Mouse (Mus musculus) lung, adult 2 months (tissue): Measurements from ENCODE around the gene Mst1.

Experiments
- CTCF ChIP-seq: fragments of 200-500 bp; IDR thresholded peaks from 2 replicates; pipeline ENCODE4 v1.5.1; 2011; ENCODE audit warnings: mild to moderate bottlenecking, low read length, control low read depth; ENCODE audit not compliant: insufficient read depth
- POLR2A ChIP-seq: fragments of 200-500 bp; IDR thresholded peaks from 2 replicates; pipeline ENCODE4 v1.6.1; 2011; ENCODE audit warnings: low read depth, mild to moderate bottlenecking, control low read depth, low read length, borderline replicate concordance; ENCODE audit errors: extremely low read depth

- no peak for TF ChIP-seq POLR2A
- no peak for TF ChIP-seq CTCF
These were observed 51.3 kb downstream of the Mst1 start for GRCm38 (mm10) chr9:108131502-108131901.
